Mouse (Mus musculus) adrenal gland, adult 8-10 months (tissue): ENCODE measurements around the gene Fam43a. TPM values are rescaled to one million over a fixed set of nuclear protein-coding genes. Genes with fewer than 3 reads are reported as not detected.

Source experiments
- DNase-seq: peaks from one replicate; pipeline ENCODE4 v3.0.0; 2022
- total RNA-seq, 4 experiments: library from RNA; stranded (reverse); gene quantifications; 2 replicates each; pipeline ENCODE4 v1.2.4; 2022

The Fam43a gene
- total RNA-seq, 4 experiments from 2014 or later: 36.5 to 45.0 (median 38.5) TPM

- DNase-seq: no peak
These were observed 3.5 kb upstream of the Fam43a start for GRCm38 (mm10) chr16:30595835-30596557.

- DNase-seq: peak; percentile 84
These were observed 2.4 kb upstream of the Fam43a start for GRCm38 (mm10) chr16:30596959-30597681.

DNA sequence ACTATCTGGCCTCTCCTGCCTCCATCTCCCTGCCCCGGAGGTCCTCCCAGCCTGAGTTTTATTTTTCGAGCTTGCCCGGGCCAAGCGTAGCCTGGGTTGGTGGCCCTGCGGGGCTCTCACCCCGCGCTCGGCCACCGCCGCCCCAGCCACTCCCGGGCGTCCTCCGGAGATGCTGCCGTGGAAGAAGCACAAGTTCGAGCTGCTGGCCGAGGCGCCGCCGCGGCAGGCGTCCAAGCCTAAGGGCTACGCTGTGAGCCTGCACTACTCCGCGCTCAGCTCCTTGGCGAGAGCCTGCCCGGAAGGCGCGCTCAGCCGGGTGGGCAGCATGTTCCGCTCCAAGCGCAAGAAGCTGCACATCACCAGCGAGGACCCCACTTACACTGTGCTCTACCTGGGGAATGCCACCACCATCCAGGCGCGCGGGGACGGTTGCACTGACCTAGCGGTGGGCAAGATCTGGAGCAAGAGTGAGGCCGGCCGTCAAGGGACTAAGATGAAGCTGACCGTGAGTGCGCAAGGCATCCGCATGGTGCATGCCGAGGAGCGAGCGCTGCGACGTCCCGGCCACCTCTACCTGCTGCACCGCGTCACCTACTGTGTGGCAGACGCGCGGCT is 1.0 kb downstream of the Fam43a start:
- peak; percentile 47 for DNase-seq

DNA sequence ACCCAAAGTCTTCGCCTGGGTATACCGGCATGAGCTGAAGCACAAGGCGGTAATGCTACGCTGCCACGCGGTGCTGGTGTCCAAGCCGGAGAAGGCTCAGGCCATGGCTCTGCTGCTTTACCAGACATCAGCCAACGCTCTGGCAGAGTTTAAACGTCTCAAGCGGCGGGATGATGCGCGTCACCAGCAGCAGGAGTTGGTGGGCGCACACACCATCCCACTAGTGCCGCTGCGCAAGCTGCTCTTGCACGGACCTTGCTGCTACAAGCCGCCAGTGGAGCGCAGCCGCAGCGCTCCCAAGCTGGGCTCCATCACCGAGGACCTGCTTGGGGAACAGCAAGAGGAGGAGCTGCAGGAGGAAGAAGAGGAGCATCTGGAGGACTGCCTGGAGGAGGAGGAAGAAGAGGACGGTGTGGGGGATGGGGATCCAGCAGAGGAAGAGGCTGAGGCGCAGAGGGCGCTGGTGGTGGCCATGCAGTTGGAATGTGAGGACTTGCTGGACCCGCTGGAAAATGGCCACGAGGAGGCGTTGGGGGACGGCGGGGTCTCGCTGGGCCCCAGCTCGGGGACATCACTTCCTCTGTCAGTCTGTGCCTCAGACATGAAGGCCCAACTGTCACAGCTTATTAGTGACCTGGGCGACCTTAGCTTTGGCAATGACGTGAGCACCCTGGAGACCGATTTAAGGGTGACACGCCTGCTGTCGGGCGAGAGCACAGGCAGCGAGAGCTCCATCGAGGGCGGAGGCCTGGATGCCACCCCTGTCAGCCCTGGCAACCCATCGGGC is 1.7 kb downstream of the Fam43a start:
- DNase-seq: peak; percentile 66

DNA sequence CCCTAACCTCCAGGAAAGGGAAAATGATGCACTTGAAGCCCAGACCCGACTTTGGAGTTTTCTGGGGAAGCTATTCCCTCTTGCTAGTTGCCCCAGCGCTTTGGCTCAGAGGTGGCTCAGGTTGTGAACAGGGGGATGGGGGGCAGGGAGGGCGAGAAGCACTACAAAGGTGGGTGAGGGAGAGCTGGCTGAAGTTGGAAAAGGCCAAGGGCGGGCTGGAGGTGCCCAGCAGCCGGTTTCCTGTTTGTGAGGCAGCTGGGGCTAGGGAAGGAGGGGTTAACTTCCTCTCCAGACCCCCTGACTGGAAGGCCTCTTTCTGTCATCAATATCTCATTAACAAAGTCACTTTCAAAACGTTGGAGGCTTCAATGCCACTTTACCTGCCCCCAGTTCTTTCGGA is 2.4 kb downstream of the Fam43a start:
- peak; percentile 42 for DNase-seq

DNA sequence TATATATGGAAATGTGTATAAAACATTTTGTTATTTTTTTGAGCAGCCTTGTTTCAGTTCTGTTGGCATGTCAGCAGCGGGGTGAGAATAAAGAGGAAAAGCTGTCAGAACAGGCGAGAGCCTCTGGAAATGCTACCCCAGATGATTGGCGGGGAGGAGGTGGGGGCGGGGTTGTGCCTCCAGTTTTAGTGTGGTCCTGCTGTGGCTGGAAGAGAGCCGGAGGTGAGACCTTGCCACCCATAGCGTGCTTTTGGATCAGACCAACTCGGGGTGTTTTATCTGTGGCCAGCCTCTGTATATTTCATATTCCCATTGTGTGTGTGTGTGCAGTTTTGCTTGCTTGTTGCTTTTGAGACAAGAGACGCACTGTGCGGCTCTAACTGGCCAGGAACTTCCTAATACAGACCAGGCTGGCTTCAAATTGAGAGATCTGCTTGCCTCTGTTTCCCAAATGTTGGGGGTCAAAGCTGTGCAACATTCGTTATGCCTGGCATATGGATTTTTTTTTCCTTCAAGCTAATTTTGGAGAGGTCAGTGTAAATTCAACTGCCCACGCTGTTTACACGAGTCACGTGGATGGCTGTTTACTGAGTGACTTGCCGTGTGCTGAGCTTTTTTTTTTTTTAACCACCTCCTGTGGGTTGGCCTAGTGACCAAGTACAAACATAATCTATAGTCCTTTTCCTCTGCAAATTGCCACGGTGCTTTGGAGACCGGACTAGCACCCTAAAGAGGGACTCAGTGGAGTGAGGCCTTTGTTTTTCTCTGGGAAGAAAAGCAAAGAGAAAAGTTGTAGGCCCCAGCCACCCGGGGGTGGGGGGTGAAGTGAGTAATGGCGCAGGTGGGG is 3.4 kb downstream of the Fam43a start:
- no peak for DNase-seq

DNA sequence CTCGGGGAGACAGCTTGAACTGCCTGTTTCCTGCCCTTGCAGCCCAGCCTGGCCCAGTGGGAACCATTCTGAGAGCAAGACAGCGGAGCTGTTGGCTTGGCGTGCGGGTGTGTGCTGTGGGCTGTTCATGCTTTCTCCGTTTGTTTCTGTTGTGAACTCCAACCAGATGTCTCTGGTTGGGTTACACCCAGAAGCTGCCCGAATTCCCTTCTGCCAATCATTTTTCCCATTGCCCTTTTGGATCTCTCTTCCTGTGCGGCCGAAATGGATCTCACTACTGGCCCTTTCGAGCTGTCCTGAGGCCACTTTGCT is 4.0 kb downstream of the Fam43a start:
- no peak for DNase-seq

GRCm38 (mm10) chr16:30604061-30604806 is 4.7 kb downstream of the Fam43a start:
- no peak for DNase-seq

DNA sequence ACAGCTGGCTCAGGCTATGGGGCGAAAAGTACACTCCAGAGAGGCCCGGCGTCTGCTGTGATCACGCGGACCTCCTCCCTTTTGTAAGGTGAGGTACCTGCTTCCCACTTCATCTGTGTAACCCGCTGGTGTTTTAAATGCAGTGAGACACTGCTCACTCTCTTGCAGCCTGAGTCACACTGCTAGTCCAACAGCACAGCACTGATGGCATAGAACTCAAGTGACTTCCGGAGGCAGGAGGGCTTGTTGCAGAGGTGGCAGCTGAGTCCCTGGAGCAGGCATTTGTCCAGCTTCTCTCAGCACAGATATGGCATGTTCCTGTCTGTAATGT is 5.2 kb downstream of the Fam43a start:
- DNase-seq: no peak

- DNase-seq: no peak
These were observed 6.0 kb downstream of the Fam43a start for GRCm38 (mm10) chr16:30605528-30605927.

- DNase-seq: no peak
These were observed 8.3 kb downstream of the Fam43a start for GRCm38 (mm10) chr16:30607868-30608267.

DNA sequence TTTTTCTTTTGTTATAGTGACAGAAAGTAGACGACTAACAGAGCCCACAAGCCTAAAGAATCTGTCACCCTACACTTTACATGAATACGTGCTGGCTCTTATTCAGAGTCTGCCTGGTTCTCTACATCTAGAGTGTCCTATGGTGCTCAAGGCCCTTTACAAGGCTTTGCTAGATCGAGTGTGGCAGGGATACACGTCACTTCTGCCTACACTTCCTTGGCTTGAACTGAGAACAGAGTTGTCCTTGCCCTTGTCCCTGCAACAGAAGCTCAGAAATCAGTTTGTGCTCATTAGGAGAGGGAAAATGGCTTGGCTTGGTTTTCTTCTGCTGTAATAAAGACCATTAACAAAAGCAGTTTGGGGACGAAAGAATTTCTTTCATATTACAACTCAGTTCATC is 11.8 kb downstream of the Fam43a start:
- DNase-seq: peak; percentile 58

- DNase-seq: no peak
These were observed 13.6 kb downstream of the Fam43a start for GRCm38 (mm10) chr16:30613122-30613521.

DNA sequence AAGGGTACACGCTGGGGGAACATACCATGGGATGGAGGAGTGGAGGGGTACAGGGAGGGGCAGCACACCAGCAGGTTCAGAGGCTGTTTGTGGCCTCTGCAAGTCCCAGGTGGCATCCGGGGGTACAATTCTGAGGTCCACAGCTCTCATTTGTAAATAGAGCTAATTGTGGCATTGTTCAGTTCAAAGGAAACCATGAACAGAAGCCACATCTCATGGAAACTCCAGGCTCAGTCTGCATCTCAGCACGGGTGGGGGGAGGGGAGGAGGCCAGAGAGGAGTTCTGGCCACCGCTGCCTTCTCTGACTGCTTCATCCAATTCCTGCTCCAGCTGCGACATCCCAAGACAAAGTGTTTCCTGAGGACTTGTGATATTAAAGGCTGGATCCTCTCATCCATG is 14.6 kb downstream of the Fam43a start:
- no peak for DNase-seq

- DNase-seq: no peak
These were observed 15.3 kb downstream of the Fam43a start for GRCm38 (mm10) chr16:30614705-30615317.

DNA sequence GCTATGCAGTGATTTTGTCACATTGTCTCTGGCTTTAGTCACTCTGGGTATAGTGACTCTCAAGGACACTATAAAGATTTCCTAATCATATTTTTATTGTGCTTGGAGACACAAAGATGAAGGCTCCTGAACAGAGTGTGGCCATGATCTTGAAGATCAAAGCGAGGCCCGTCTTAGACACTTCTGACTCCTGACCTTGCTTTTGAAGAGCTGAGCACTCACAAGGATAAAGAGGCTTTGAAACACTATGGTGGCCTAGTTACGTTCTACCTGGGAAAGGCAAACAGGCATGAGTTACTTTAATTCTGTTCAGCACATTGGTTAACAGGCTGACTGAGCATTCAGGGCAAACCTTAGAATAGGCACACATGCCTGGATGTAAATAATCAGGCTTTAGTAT is 16.8 kb downstream of the Fam43a start:
- peak; percentile 66 for DNase-seq

DNA sequence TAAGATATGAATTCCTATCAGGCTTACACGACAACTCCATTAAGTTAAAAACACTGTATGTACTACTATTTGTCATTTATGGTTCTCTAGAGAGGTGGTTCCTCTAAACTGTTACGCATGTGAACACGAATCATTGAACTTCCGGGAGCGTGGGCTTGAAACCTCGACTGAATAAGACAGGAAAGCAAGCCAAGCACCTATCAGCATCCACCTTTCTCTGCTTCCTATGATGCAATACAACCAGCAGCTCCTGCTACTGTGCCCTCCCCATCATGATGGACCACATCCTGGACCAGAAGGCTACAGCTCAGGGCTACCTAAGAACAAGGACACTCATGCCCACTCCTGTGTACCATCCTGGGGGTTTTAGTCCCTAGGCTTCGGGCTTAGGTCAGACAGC is 24.1 kb downstream of the Fam43a start:
- no peak for DNase-seq

- DNase-seq: no peak
These were observed 25.1 kb downstream of the Fam43a start for GRCm38 (mm10) chr16:30624640-30625039.

GRCm38 (mm10) chr16:30627586-30628337 is 28.2 kb downstream of the Fam43a start:
- no peak for DNase-seq

DNA sequence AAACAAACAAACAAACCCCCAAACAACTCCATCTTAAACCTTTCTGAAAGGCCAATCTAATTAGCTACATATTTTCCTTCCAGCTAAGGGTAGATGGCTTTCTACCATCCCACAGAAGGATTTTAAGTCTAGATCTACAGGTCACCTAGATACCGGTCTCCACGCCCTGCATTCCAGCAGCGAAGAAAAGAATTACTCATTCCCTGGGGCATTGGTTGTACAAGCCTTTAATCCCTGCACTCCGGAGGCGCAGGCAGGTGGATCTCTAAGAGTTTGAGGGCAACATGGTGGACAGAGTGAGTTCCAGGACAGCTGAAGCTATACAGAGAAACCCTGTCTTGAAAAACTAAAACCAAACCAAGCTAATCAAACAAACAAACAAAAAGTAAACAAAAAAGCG is 28.9 kb downstream of the Fam43a start:
- DNase-seq: no peak
